Mouse (Mus musculus) ES-E14 (cell line): Measurements from ENCODE around the gene Ahsg. TPM values are rescaled to one million over a fixed set of nuclear protein-coding genes. Genes with fewer than 3 reads are reported as not detected.

Experiments
- DNase-seq: peaks from one replicate; pipeline ENCODE4 v3.0.0-alpha.2; 2013; ENCODE audit warnings: low read depth, low spot score
- H3K27ac ChIP-seq: 2 replicates; pipeline ENCODE4 v1.5.1; 2012; ENCODE audit warnings: low read depth, mild to moderate bottlenecking, low read length, moderate library complexity, mixed read lengths; ENCODE audit not compliant: poor library complexity, insufficient read depth, severe bottlenecking
- H3K36me3 ChIP-seq: 2 replicates; pipeline ENCODE4 v1.6.1; 2012; ENCODE audit warnings: mild to moderate bottlenecking, low read length, moderate library complexity, mixed read lengths; ENCODE audit not compliant: control insufficient read depth, poor library complexity, insufficient read depth, severe bottlenecking
- H3K4me1 ChIP-seq, 2 experiments: fragments of 150-350 bp in 1 of 2; sonication (generic) in 1 of 2; 2 replicates each; pipeline ENCODE4 v1.6.1; 2012; ENCODE audit warnings: low read length in 2 of 2, mild to moderate bottlenecking in 1 of 2, mixed read lengths in 1 of 2; ENCODE audit not compliant: control insufficient read depth in 2 of 2, insufficient read depth in 2 of 2, poor library complexity in 1 of 2
- H3K4me3 ChIP-seq, 2 experiments: fragments of 150-350 bp in 1 of 2; sonication (generic) in 1 of 2; 2 replicates each; pipeline ENCODE4 v1.5.1; 2012; ENCODE audit warnings: low read length in 2 of 2, low read depth in 1 of 2, mild to moderate bottlenecking in 1 of 2, mixed read lengths in 1 of 2; ENCODE audit not compliant: insufficient read depth in 1 of 2, poor library complexity in 1 of 2, severe bottlenecking in 1 of 2
- H3K9ac ChIP-seq: 2 replicates; pipeline ENCODE4 v1.6.1; 2012; ENCODE audit warnings: low read depth, mild to moderate bottlenecking, low read length, mixed read lengths; ENCODE audit not compliant: poor library complexity, insufficient read depth, severe bottlenecking
- H3K9me3 ChIP-seq: fragments of 150-350 bp; sonication (generic); 2 replicates; pipeline ENCODE4 v1.6.1; 2012; ENCODE audit warnings: low read depth, mild to moderate bottlenecking, low read length; ENCODE audit not compliant: control insufficient read depth, insufficient read depth
- CHD2 ChIP-seq: IDR thresholded peaks from 2 replicates; pipeline ENCODE4 v1.6.1; 2014; ENCODE audit warnings: mild to moderate bottlenecking, low read depth, low read length, inconsistent platforms
- HCFC1 ChIP-seq: IDR thresholded peaks from 2 replicates; pipeline ENCODE4 v1.6.1; 2012; ENCODE audit warnings: low read length, inconsistent platforms, borderline replicate concordance; ENCODE audit not compliant: insufficient read depth
- MAFK ChIP-seq: IDR thresholded peaks from 2 replicates; pipeline ENCODE4 v1.6.1; 2014; ENCODE audit warnings: mild to moderate bottlenecking, low read depth, low read length, inconsistent platforms; ENCODE audit not compliant: insufficient read depth
- ZC3H11A ChIP-seq: IDR thresholded peaks from 2 replicates; pipeline ENCODE4 v1.6.1; 2012; ENCODE audit warnings: low read depth, mild to moderate bottlenecking, inconsistent platforms, low read length, borderline replicate concordance
- ZNF384 ChIP-seq: IDR thresholded peaks from 2 replicates; pipeline ENCODE4 v1.6.1; 2012; ENCODE audit warnings: low read depth, low read length, inconsistent platforms
- in situ Hi-C, 2 experiments: fragments of 600-800 bp; cut with MboI; formaldehyde crosslinking; loops; one replicate each; pipeline ENCODE4 v1.15.1; 2025; ENCODE audit warnings: low sequenced_read_pairs in 2 of 2, inconsistent platforms in 1 of 2; ENCODE audit not compliant: unreplicated experiment in 2 of 2
- total RNA-seq: library from RNA; depleted of rRNA; stranded (reverse); fragments of 300-350 nt; gene quantifications from 2 replicates; pipeline ENCODE4 v1.2.3, GENCODE M21; 2012

Ahsg gene
- total RNA-seq, 1 experiment = 1.8 TPM

DNA sequence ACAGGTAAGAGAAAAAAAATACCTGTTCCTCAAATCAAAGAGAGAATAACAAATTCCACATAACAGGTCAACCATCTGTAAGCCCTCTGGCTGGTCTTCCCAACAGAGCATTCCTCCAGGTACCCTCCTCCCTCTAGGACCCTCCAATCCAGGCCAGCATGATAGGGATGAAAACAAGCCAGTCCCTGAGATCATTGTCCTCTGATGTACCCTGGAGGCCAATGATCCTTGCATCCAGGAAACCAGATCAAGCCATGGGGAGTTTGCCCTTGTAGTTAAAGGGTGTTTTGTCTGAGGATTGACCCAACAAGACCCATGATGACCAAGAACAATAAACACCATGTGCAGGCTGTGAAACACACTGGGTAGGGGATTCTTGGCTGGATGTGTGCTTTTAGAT lies 23.2 kb downstream of the Ahsg start:
- in situ Hi-C loops = no loop called here
- H3K9ac ChIP-seq = no peak overlapping the region
- no peak overlapping the region for H3K27ac ChIP-seq
- no peaks in the 10 kb centered on the region for H3K36me3 ChIP-seq
- H3K9me3 ChIP-seq = no peaks in the 10 kb centered on the region
- H3K4me1 ChIP-seq = peaks cover 0 to 8% of the 10 kb centered on the region in 2 experiments; a peak in 3 of 4 replicates
- no peak for DNase-seq
- H3K4me3 ChIP-seq = no peak overlapping the region
- TF ChIP-seq CHD2 = no peak
- TF ChIP-seq HCFC1 = no peak
- no peak for TF ChIP-seq ZNF384
- TF ChIP-seq MAFK = no peak
- no peak for TF ChIP-seq ZC3H11A

DNA sequence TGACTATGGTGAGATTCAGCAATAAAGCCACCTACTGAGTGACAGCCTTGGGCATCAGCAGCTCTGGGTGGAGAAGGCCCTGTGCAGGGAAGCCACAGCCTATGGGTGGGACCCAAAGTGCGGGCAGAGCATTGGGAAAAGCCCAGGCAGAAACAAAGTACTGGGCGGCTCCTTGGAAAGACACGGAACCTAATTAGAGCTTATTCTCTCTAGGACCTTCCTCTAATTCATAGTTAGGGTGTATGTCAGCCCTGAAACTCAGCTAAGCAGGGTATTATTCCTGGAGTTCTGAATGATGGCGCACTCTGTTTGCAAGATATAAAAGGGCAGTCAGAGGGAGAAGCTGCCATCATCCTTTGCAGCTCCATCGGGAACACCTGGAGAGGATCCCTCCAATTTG lies 27.0 kb downstream of the Ahsg start, which contains the start of gene Fetub:
Gene Fetub (plus strand): TSS at position 301 of the 400 bp plus-strand sequence.
- DNase-seq = no peak
- Histone ChIP-seq H3K27ac (no peak within 1 kb of the TSS), H3K9me3 (no peaks in the 10 kb centered on the region), H3K4me1 (peaks cover 0 to 13% of the 10 kb centered on the region in 2 experiments; a peak in 3 of 4 replicates), H3K4me3 (peak within 1 kb of the TSS in 1 of 2 experiments; percentile 13; a peak in 1 of 4 replicates), H3K9ac (no peak within 1 kb of the TSS), H3K36me3 (no peaks in the 10 kb centered on the region)
- in situ Hi-C loops = no loop called here
- TF ChIP-seq CHD2 (no peak), MAFK (no peak), ZNF384 (no peak), ZC3H11A (no peak), HCFC1 (no peak)

- no peaks in the 10 kb centered on the region for H3K36me3 ChIP-seq
- DNase-seq = no peak
- H3K4me1 ChIP-seq = peaks cover 0 to 13% of the 10 kb centered on the region in 2 experiments; a peak in 3 of 4 replicates
- no peaks in the 10 kb centered on the region for H3K9me3 ChIP-seq
- no peak overlapping the region for H3K27ac ChIP-seq
- H3K9ac ChIP-seq = no peak overlapping the region
- TF ChIP-seq HCFC1 (no peak), ZNF384 (no peak)
- in situ Hi-C loops = no loop called here
- H3K4me3 ChIP-seq = no peak overlapping the region
These were observed 27.7 kb downstream of the Ahsg start for GRCm38 (mm10) chr16:22918664-22919312.

DNA sequence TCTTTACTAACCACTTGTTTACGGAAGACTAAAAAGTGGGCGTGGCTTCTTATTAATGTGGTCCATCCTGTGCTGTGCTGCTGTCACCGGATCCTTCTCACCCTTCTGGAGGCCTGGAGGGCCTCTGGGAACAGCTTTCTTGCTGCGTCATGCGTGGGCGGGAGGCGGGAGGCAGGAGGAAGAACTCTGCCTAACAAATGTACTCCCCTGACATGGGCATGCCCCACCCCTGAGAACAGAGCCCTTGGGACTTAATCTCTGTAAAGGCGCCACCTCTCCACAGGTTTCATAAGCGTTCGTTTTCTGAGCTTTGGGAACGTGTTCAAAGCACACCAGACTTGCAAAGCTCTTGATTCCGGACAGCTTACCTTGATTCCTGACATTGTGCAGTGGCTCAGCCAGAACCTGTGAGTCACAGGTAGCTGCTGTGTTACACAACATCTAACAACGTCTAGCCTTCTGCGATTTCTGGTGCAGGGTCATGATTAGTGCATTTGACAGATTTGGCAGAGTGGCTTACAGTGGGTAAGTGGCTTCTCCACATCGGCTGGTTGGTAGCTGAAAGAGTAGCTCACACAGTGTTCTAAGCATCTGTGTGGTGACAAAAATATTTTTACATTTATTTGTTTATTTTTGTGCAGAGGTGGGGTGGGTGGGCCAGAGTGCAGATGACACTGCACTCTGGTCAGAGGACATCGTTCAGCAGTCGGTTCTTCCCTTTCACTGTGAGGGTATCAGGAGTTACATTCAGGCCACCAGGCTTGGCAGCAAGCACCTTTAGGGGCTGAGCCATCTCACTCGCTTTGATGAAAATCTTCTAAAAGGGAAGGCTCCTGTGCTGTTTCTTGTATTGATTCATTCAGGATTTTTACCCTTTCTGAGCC lies 29.1 kb downstream of the Ahsg start:
- H3K4me1 ChIP-seq = peaks cover 0 to 13% of the 10 kb centered on the region in 2 experiments; a peak in 3 of 4 replicates
- DNase-seq = peak; percentile 29
- H3K4me3 ChIP-seq = peak overlapping the region in 1 of 2 experiments; percentile 18; a peak in 1 of 4 replicates
- in situ Hi-C loops = no loop called here
- TF ChIP-seq MAFK (peak; percentile 83), ZNF384 (no peak), HCFC1 (no peak)
- H3K9me3 ChIP-seq = no peaks in the 10 kb centered on the region
- H3K9ac ChIP-seq = peak overlapping the region; percentile 42; the same call in 1 of the 2 replicates
- H3K27ac ChIP-seq = 0 out of 2 replicates have a peak overlapping the region, but pooled peaks have one; percentile 1
- H3K36me3 ChIP-seq = no peaks in the 10 kb centered on the region
